Mouse (Mus musculus) effector memory CD4-positive, alpha-beta T cell, adult 5 months (primary cell): ENCODE results near the gene Mpnd. TPM values are rescaled to one million over a fixed set of nuclear protein-coding genes. Genes with fewer than 3 reads are reported as not detected.

Experiments
- polyA plus RNA-seq: library from polyadenylated mRNA; unstranded; fragments of 100-300 nt; shearing (Covaris generic); gene quantifications from one replicate; pipeline ENCODE4 v1.2.1, GENCODE M21; 2017

The Mpnd gene
- 138 TPM for polyA plus RNA-seq

GRCm38 (mm10) chr17:56005415-56006061, at the start of gene Mpnd, which contains the start of gene Stap2:
Gene Mpnd, plus strand, starts transcription at chr17:56005711.
Gene Stap2, minus strand, starts transcription at chr17:56005584.

GRCm38 (mm10) chr17:55958918-55959728, 46.4 kb upstream of the Mpnd start, which contains the start of gene Yju2:
Gene Yju2, plus strand, starts transcription at chr17:55959099.

GRCm38 (mm10) chr17:55969966-55970891, 35.3 kb upstream of the Mpnd start, which contains the start of gene Shd:
Gene Shd, plus strand, starts transcription at chr17:55970467.

GRCm38 (mm10) chr17:55986030-55986961, 19.2 kb upstream of the Mpnd start, which contains the start of gene Fsd1:
Gene Fsd1, plus strand, starts transcription at chr17:55986509.

GRCm38 (mm10) chr17:56036176-56036900, 30.8 kb downstream of the Mpnd start, which contains the start of gene Sh3gl1:
Gene Sh3gl1, minus strand, starts transcription at chr17:56036635.

GRCm38 (mm10) chr17:56040030-56040856, 34.7 kb downstream of the Mpnd start, which contains the start of gene Chaf1a:
Gene Chaf1a, plus strand, starts transcription at chr17:56040439.

Other genes with a start within 250 kb of the Mpnd start
- 13.8 TPM for gene Zfp119a, start 126.8 kb upstream of the Mpnd start, polyA plus RNA-seq
- 31.9 TPM for gene Zfp959, start 113.6 kb upstream of the Mpnd start, polyA plus RNA-seq
- 5.7 TPM for gene Zfp119b, start 56.2 kb upstream of the Mpnd start, polyA plus RNA-seq
- 1.8 TPM for gene Ebi3, start 53.1 kb upstream of the Mpnd start, polyA plus RNA-seq
- gene Yju2, start 46.6 kb upstream of the Mpnd start, polyA plus RNA-seq = 33.0 TPM
- 0.41 TPM for gene Shd, start 35.2 kb upstream of the Mpnd start, polyA plus RNA-seq
- gene Fsd1, start 19.2 kb upstream of the Mpnd start, polyA plus RNA-seq = not detected
- 0.31 TPM for gene Stap2, start 127 bp upstream of the Mpnd start, polyA plus RNA-seq
- gene Sh3gl1, start 30.9 kb downstream of the Mpnd start, polyA plus RNA-seq = 124 TPM
- 1.5 TPM for gene Chaf1a, start 34.7 kb downstream of the Mpnd start, polyA plus RNA-seq
- 63.5 TPM for gene Ubxn6, start 69.3 kb downstream of the Mpnd start, polyA plus RNA-seq
- 113 TPM for gene Hdgfl2, start 73.9 kb downstream of the Mpnd start, polyA plus RNA-seq
- not detected for gene Plin4, start 104.1 kb downstream of the Mpnd start, polyA plus RNA-seq
- not detected for gene Plin5, start 111.9 kb downstream of the Mpnd start, polyA plus RNA-seq
- gene Lrg1, start 116.3 kb downstream of the Mpnd start, polyA plus RNA-seq = not detected
- gene Sema6b, start 134.6 kb downstream of the Mpnd start, polyA plus RNA-seq = 0.16 TPM
- 19.0 TPM for gene Tnfaip8l1, start 156.8 kb downstream of the Mpnd start, polyA plus RNA-seq
- gene Mydgf, start 178.2 kb downstream of the Mpnd start, polyA plus RNA-seq = 49.2 TPM
- gene Dpp9, start 213.2 kb downstream of the Mpnd start, polyA plus RNA-seq = 38.9 TPM